Mouse (Mus musculus) kidney, adult 2 months (tissue): ENCODE results near the gene Ptprd. TPM values are rescaled to one million over a fixed set of nuclear protein-coding genes. Genes with fewer than 3 reads are reported as not detected.
A peak's percentile ranks its signal among the peaks of the same experiment; 100 is the strongest.

Experiments
- DNase-seq: peaks from one replicate; pipeline ENCODE4 v3.0.0; 2021
- H3K27ac ChIP-seq: fragments of 200-500 bp; 2 replicates; pipeline ENCODE4 v1.5.1; 2012; ENCODE audit warnings: low read depth, low read length, control low read depth, inconsistent platforms; ENCODE audit not compliant: insufficient read depth
- H3K27me3 ChIP-seq: fragments of 200-500 bp; replicated peaks from 2 replicates; pipeline ENCODE4 v1.6.1; 2012; ENCODE audit warnings: mild to moderate bottlenecking, moderate library complexity, low read length, inconsistent platforms; ENCODE audit not compliant: control insufficient read depth, insufficient read depth
- H3K36me3 ChIP-seq: fragments of 200-500 bp; 2 replicates; pipeline ENCODE4 v1.6.1; 2012; ENCODE audit warnings: mild to moderate bottlenecking, moderate library complexity, low read length, inconsistent platforms; ENCODE audit not compliant: control insufficient read depth, insufficient read depth
- H3K4me1 ChIP-seq: fragments of 200-500 bp; 2 replicates; pipeline ENCODE4 v1.6.1; 2011; ENCODE audit warnings: low read length; ENCODE audit not compliant: control insufficient read depth, insufficient read depth
- H3K4me3 ChIP-seq: fragments of 200-500 bp; 2 replicates; pipeline ENCODE4 v1.5.1; 2011; ENCODE audit warnings: mild to moderate bottlenecking, low read depth, low read length, control low read depth; ENCODE audit not compliant: insufficient read depth
- CTCF ChIP-seq: fragments of 200-500 bp; conservative IDR thresholded peaks from 2 replicates; pipeline ENCODE4 v1.5.1; 2011; ENCODE audit warnings: low read depth, mild to moderate bottlenecking, control low read depth, low read length, moderate library complexity, mixed read lengths; ENCODE audit not compliant: insufficient read depth, insufficient read length
- POLR2A ChIP-seq: fragments of 200-500 bp; IDR thresholded peaks from one replicate; pipeline ENCODE4 v1.6.1; 2011; ENCODE audit warnings: low read depth, low read length, control low read depth
- WGBS: fragments of 180-500 bp; shearing (Covaris S2); methylation state at CpG from one replicate; pipeline ENCODE4 v1.1.7; 2018; 5-methylcytosine and 5-hydroxymethylcytosine counted together
- polyA plus RNA-seq: library from polyadenylated mRNA; depleted of rRNA; stranded (reverse); fragments of >200 nt; gene quantifications from 2 replicates; pipeline ENCODE4 v1.2.3, GENCODE M21; 2012

The Ptprd gene
- polyA plus RNA-seq, 1 experiment, result 30.0 TPM

DNA sequence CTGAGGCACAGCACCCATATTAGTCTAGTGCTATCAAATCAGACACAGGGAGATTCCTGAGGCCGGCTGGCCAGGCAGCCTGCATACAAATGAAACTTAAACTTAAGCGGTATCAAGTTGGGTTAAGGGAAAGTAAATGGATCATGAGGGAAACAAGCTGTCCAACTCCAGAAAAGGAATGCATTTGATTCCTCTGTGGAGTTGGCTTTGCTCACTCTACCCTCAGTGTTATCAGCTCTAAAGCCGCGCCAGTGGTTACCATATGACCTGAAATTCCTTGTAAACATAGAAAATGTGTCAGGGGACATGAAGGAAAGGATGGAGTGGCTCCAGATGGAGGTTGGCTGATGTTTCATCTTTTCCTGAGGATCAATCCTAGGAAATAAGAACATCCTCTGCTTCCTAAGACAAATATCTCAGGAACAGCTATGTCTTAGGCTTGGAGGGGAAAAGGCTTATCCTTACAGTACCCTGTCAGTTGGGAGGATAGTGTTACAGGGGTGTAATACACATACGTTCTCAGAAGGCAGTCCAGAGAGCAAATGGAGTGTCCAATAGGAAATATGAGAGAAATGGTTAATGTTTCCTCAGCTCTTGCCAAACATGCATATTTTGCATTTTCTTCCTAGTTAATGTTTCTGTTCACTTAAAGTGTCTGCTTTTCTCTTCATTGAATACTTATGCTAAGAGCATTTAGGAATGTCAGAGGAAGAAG lies 697.7 kb downstream of the Ptprd start:
- Histone ChIP-seq H3K27me3 (no peaks in the 10 kb centered on the region), H3K4me1 (no peaks in the 10 kb centered on the region), H3K36me3 (no peaks in the 10 kb centered on the region), H3K4me3 (no peak overlapping the region), H3K27ac (no peak overlapping the region)
- TF ChIP-seq POLR2A (no peak), CTCF (no peak)
- DNase-seq, result peak; percentile 1
- 45% methylated on average over 5 of the region's 5 CpGs for WGBS

DNA sequence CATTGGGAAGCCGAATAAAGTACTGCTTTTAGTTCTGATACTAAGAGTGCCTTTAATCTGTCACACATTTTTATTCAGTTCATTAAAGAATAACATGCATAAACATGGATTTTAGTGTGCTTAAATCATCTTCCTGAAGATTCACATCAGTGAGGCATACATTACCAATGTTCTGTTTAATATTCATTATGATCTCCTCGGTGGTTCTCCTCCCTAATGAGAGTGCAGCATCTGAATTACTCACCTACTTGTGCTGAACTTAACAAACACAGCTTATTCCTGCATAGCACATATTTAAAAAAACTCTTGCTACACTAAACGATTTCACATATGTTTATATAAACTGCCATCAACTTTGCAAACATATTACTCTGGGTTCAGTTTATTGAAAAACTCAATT lies 698.7 kb downstream of the Ptprd start:
- H3K36me3 ChIP-seq, result no peaks in the 10 kb centered on the region
- 72% methylated on average over 3 of the region's 3 CpGs for WGBS
- no peaks in the 10 kb centered on the region for H3K27me3 ChIP-seq
- H3K27ac ChIP-seq, result no peak overlapping the region
- no peak for DNase-seq
- TF ChIP-seq CTCF (no peak), POLR2A (no peak)
- no peak overlapping the region for H3K4me3 ChIP-seq
- H3K4me1 ChIP-seq, result no peaks in the 10 kb centered on the region

DNA sequence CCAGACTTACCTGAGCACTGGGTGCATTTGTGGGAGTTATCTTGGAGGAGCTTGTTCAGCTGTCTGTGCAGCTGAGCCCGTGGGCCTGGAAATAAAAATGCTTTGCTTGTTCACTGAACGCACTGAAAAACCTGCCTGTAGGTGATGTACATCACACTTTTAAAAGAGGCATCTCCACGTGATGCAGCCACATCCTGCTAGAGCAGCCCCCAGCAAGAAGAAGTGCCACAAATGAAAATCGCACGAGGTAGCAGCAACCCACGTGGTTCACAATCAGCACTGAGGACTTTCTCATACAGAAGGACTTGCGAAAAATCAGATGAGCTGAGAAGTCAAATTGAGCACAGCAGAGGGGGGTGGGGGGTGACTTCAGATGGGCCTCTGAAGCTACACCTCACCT lies 757.7 kb downstream of the Ptprd start:
- Histone ChIP-seq H3K27ac (no peak overlapping the region), H3K36me3 (no peaks in the 10 kb centered on the region), H3K27me3 (no peaks in the 10 kb centered on the region), H3K4me1 (no peaks in the 10 kb centered on the region), H3K4me3 (no peak overlapping the region)
- WGBS, result 71% methylated on average over 7 of the region's 7 CpGs
- no peak for DNase-seq
- no peak for TF ChIP-seq POLR2A
- TF ChIP-seq CTCF, result no peak

DNA sequence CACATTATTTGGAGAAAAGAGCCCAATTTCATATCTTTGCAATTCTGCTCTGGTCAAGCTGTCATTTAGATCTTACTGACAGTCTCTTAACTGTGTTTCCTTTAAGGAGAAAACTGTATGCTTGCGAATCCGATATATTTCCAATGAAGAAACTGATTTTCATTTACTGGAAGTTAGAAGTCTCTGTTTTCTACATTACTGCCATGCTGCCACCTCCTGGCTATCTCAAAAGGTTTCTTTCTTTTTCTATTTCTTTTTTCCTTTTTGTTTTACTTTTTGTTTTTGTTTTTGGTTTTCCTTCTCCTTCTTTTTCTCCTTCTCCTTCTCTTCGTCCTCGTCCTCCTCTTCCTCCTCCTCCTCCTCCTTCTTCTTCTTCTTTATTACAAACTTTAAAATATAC lies 812.6 kb downstream of the Ptprd start:
- Histone ChIP-seq H3K4me1 (no peaks in the 10 kb centered on the region), H3K4me3 (no peak overlapping the region), H3K27me3 (no peaks in the 10 kb centered on the region), H3K27ac (no peak overlapping the region), H3K36me3 (no peaks in the 10 kb centered on the region)
- peak; percentile 2 for DNase-seq
- WGBS, result 64% methylated on average over 4 of the region's 4 CpGs
- TF ChIP-seq POLR2A (no peak), CTCF (no peak)

DNA sequence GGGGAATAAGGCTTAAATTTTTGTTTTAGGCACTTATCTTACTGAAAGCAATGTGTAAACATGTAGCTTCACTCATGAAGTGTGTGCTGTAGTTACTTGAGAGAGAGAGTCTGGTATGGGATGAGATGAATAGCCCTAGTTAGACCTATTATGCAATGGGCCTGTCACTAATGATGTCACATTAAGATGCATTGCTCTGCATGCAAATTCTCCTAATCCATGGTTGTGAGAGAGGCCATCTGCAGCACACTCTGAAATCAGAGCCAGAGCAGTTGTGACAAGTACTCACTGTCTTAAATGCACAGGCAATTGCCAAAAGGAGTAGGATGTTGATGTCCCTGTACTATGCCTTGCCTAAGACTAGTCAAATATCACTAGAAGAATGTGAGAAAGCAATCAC lies 850.0 kb downstream of the Ptprd start:
- no peak overlapping the region for H3K4me3 ChIP-seq
- no peaks in the 10 kb centered on the region for H3K27me3 ChIP-seq
- DNase-seq, result no peak
- H3K4me1 ChIP-seq, result no peaks in the 10 kb centered on the region
- H3K36me3 ChIP-seq, result no peaks in the 10 kb centered on the region
- H3K27ac ChIP-seq, result no peak overlapping the region
- TF ChIP-seq POLR2A, result no peak
- TF ChIP-seq CTCF, result no peak

DNA sequence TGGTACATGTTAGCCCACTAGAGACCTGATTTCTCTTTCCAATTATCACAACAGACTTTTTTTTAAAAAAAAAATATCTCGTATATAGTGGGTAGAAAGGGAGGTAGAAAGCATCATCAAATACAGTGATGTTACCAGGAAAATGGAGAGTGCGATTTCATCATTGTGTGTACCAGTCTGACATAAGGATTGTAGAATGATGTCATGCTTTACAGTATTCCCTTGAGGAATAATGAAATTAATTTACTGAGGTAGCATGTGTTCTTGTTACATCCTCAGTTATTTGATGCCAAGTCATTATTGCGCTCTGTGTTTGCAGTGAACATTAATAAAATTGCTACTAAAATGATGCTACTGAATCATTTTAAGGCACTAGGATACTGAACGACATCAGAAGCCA lies 884.6 kb downstream of the Ptprd start:
- H3K4me3 ChIP-seq, result no peak overlapping the region
- 90% methylated on average over 4 of the region's 4 CpGs for WGBS
- H3K27me3 ChIP-seq, result no peaks in the 10 kb centered on the region
- TF ChIP-seq POLR2A, result no peak
- no peak for TF ChIP-seq CTCF
- H3K4me1 ChIP-seq, result no peaks in the 10 kb centered on the region
- H3K36me3 ChIP-seq, result no peaks in the 10 kb centered on the region
- H3K27ac ChIP-seq, result no peak overlapping the region
- DNase-seq, result no peak

DNA sequence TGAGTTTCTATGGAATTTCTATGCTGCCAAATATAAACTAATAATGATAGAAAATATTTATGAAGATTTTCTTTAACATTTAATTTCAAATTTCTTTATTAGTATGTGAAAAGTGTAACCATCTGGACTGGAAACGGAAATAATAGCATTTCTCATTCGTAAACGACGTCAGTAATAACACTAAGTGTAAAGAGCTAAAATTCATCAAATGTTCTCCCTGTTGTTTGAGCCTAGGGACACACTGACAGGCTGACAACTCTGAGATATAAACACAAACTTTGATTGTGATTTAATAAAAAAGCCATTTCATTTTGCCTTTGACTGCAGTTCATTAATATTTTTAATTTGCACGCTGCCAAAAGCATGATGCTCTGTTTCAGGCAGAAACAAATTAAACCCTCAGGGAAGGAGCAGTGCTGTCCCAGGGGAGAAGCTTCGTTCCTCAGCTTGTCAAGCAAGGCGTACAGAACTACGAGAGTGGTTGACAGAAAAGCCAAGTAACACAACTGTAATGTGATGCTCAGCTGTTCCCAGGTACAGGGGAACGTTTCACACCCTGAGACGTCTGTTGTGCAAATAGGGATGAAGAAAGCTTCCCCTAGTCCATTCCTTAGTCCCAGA lies 894.6 kb downstream of the Ptprd start:
- no peak for TF ChIP-seq CTCF
- TF ChIP-seq POLR2A, result no peak
- H3K4me1 ChIP-seq, result no peaks in the 10 kb centered on the region
- H3K27ac ChIP-seq, result no peak overlapping the region
- no peak overlapping the region for H3K4me3 ChIP-seq
- DNase-seq, result no peak
- no peaks in the 10 kb centered on the region for H3K27me3 ChIP-seq
- no peaks in the 10 kb centered on the region for H3K36me3 ChIP-seq
- 67% methylated on average over 10 of the region's 10 CpGs for WGBS
